Mouse (Mus musculus) left cerebral cortex, adult 18-20 months (tissue): ENCODE measurements at regions not wholly inside any gene's neighbourhood (a gene's known extent, or its start where the extent isn't known, plus 50 kb on each side); places are given as distances from the start of the nearest gene placed in this dataset.
A peak's percentile ranks its signal among the peaks of the same experiment; 100 is the strongest.
"Not testable (repeated sequence)": the region's sequence is repeated elsewhere in the genome, so short reads cannot be mapped to it uniquely, and the experiment has no call there.

Experiments
- DNase-seq, 2 experiments: peaks; one replicate each; pipeline ENCODE4 v3.0.0; 2021 to 2022; ENCODE audit warnings: low spot score in 2 of 2, mixed read lengths in 1 of 2

DNA sequence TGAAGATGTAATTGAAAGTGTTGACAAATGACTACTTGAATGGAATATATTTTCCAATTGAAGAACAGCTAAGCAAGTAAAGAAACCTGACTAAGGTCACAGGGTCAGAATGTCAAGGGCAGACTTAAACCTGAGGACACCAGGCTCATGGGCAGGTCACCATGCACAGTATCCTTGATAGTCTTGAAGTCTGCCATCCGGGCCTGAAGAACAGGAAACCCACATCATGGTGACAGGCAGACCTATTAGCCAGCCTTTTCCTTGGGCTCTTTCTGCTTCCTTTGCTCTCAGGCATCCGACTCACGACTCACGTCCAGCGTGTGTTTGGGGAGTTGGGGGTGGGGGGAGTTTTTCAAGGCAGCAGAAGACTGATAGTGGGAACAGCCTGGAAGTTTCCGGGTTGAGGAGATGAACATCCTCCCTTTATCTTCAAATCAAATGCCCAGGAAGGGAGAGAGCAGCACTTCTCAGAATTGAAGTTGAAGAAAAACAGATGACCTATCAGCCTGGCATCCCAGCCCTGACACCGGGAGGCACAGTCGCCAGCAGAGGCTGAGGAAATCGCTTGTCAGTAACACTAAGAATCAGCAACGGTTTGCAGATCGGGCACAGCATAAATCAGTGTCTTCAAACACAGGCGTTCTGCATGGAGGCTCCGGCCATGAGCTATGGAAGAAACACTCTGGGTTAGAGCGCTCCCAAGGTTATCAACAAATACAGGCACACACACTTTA is 163.5 kb downstream of the Opa1 start:
- no peak for DNase-seq

DNA sequence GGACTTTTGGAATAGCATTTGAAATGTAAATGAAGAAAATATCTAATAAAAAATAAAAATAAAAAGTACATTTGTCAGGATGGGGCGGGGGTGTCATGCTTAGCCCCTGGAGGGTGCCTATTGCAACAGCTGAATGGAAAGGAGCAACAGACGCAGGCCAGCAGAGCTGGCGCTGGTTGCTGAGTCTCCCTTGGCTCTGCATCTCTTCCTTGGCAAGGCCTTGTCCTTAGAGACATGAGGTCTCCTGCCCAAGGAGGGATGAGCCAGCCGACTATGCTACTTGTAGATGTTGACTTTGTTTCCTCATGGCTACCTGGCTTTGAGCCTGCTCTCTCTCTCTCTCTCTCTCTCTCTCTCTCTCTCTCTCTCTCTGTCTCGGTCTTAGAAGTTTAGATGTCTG is 166.4 kb downstream of the Opa1 start:
- DNase-seq = no peak

- DNase-seq = no peak
Measured at GRCm38 (mm10) chr16:29746245-29746644, 167.1 kb downstream of the Opa1 start.

GRCm38 (mm10) chr16:29749167-29749566 is 170.0 kb downstream of the Opa1 start:
- DNase-seq = no peak

DNA sequence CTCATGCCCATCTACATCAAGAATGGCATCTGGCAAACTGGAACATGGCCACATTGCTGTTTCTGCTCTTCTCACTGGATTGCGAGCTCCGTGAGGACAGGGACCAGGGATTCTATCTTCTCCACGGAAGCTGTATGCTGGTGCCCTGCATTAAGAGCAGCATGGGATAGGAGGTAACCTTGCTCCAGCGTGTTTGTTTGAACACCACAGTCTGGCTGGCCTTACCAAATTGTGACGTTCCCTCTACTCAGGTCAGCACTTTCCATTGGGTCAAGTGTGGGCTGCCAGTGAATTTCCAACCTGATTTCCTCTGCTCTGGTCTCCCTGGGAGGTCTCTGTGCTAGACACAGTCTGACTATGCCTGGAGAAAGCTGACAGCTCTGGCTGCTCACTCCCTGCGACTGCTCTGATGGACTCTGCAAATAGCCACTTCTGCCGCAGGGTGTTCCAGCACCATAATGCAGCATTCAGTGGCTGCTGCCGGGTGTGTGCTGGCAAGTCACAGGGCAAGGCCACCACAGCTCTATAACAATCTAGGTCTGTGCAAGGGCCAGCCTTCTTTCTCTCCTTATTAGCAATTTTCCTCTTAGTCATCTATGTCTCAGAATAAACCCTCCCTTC is 175.6 kb downstream of the Opa1 start:
- no peak for DNase-seq

- DNase-seq = no peak
Measured at GRCm38 (mm10) chr16:29758246-29758645, 179.1 kb downstream of the Opa1 start.

GRCm38 (mm10) chr16:29759416-29759815 is 180.3 kb downstream of the Opa1 start:
- DNase-seq = no peak

GRCm38 (mm10) chr16:29760627-29761026 is 181.5 kb downstream of the Opa1 start:
- DNase-seq = no peak

- DNase-seq = no peak
Measured at GRCm38 (mm10) chr16:29761779-29762277, 182.7 kb downstream of the Opa1 start.

- DNase-seq = no peak
Measured at GRCm38 (mm10) chr16:29764376-29764775, 185.2 kb downstream of the Opa1 start.

DNA sequence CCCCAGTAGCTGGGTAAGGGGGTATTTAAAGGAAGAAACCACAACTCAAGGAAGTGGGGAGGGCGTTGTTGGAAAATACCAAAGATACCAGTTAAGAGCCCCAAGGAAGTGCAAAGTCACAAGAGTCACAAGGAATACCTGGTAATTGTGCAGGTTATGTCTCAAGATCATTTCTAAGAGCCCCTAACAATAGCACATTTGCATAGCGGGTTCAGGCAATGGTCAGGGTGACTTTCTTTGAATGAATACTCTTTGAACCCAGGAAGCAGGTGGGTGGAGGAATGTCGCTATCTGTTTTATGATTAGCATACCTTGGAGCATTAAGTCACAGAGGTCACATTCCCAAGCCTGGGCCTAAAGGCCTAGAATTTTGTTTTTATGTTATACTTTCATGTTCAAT is 186.7 kb downstream of the Opa1 start:
- not testable (repeated sequence) for DNase-seq

- DNase-seq = no peak
Measured at GRCm38 (mm10) chr16:29771320-29771719, 192.2 kb downstream of the Opa1 start.

DNA sequence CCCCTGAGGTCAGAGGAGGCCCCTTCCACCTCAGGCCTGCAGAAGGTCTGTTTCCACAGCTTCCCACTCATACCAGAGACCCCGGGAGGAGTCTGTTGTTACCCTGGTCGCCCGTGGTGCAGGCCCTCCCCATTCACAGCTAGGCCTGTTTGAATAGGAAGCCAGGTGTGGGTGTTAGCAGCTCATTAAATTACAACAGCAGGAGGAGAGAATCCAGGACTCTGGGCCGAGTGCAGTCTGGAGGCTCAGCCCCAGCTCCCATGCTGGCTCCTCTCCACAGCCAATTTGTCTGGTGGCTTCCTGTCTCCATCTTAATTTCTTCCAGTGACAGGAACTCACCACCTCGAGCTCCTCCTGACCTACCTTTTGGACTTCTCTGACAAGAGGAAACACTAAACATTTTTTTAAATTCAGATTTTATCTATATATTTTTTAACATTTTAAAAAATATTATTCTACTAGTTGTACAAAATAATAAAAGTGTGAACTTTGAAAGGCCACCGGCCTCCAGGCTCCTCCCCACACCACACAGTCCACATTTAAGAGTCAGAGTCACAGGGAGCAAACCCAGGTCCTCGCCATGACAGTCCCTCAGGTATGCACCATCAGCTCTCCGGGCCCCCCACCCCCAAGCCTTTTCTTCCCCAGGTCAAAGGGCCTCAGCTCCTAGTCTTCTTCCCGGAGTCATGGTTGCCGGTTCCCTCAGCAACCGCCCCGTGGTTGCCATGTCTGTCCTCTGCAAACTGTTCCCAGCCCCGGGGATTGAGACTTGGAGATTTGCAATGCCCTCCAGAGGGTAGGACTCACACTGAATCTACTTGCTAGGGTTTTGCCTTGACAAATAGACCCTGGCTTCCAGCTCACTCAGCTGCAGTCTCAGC is 192.8 kb downstream of the Opa1 start:
- peak; percentile 14 to 34 for DNase-seq

GRCm38 (mm10) chr16:29772609-29772988 is 193.5 kb downstream of the Opa1 start:
- no peak for DNase-seq

DNA sequence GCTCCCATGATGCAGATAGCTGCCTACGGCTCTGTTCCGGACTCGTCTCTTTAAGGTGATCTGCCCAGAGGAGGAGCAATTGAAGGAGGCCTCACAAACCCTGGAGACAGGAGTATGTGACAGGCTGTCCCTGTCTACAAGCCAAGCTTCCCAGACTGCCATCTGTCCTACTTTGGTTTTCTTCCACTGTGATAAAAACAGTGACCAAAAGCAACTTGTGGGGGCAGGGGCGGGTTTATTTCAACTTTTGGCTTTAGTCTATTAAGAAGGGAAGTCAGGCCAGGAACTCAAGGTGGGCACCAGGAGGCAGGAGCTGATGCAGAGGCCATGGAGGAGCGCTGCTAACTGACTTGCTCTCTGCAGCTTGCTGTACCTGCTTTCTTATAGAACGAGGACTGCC is 193.9 kb downstream of the Opa1 start:
- peak; percentile 25 to 51 for DNase-seq

DNA sequence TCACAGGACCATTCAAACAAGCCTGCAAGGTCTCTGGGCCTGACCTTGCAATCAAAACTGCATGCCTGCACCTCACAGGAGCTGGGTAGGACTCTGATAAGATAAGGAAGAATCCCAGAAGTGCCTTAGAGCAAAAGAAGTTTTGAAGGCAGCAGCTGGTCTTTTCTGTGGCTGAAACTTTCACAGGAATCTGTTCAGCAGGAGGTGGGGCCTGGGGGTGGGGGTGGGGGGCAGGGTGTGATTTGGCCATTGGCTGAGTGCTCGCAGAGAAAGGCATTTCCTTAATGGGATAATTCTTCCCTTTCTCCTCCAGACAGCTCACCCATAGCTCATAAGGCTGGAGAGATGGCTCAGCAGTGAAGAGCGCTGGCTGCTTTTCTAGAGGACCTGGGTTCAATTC is 195.8 kb downstream of the Opa1 start:
- DNase-seq = no peak

DNA sequence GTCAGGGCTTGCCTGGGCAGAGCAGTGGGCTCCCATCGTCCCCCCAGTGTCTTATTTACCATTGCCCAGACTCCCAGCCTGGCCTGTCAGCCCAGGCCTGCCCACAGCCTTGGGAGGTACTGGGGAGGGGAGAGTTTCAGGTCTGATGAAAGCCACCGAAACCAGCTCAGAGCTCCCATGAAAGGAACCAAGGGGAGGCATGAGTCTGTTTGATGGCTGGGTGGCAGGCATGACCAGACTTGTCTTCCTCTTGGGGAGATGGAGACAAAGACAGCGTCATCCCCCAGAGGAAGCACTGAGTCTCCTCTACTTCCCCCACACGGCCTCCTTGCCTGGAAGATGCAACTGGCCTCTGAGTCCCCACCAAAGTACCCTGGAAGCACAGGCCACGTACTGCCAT is 196.7 kb downstream of the Opa1 start:
- no peak for DNase-seq

DNA sequence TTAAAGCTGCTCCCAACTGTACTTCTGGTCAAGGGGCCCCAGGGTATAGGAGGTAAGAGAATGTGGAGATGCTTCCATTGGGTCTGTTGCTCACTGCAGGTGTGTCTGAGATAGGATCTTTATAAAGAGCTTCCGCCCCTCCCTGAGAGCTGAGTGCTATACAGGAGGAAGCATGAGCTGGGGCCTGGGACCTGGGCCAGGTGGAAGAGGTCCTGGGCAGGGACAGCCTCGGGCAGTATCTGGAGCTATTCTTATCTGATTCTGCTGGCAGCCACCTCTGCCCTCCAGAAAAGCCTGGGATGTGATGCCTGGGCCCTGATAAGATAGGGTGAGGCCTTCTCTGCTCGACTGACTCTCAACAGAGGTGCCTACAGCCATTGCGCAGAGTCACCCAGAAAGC is 203.3 kb downstream of the Opa1 start:
- no peak for DNase-seq

- no peak for DNase-seq
Measured at GRCm38 (mm10) chr16:29785114-29785513, 206.0 kb downstream of the Opa1 start.

GRCm38 (mm10) chr16:29786540-29786939 is 207.4 kb downstream of the Opa1 start:
- DNase-seq = no peak

DNA sequence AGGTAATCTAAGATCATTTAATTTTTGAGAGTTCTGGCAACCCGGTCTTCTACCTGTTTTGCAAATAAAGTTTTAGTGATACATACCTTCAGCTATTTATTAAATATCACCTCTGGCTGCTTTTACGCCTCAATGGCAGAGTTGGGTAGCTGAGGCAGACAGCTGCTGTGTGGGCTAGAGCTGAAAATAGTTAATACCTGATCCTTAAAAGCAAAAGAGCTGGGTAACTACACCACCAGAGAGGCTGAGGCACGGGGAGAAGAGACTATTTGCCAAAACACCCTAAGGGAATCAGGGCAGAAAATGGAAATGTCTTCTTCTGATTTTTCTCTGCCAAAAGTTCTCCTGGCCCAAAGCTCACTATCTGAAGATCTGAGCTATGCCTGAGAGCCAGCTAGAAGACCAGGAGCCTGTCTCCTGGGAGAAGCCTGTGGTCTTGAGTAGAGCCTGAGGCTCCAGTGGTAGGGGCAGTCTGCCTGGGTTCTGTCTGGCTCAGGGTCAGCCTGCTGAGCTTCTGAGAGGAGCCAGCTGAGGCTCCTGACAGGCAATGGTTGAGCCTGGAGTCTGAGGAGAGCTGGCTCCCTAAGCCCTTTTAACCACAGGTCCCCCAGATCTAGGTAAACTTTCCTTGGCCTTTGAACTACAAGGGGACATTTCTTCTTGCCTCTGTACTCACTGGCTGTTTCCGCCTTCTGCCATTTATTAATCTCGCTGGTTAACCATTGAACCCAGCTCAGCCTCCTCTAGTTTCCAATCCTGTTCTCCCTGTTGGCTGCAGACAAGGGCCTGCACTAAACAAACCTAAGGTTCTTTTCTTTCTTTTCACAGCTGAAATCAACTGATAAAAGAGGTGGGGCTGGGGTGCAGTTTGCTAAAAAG is 208.7 kb downstream of the Opa1 start:
- no peak for DNase-seq
